Mouse (Mus musculus) CH12.LX (cell line): ENCODE data around the gene Col27a1.

Experiments used
- CHD1 ChIP-seq: IDR thresholded peaks from 2 replicates; pipeline ENCODE4 v1.6.1; 2012; ENCODE audit warnings: low read depth, low read length, improper control_type of control experiment, inconsistent platforms
- CTCF ChIP-seq, 2 experiments: IDR thresholded peaks in 1 of 2; conservative IDR thresholded peaks in 1 of 2; 2 replicates each; pipeline ENCODE4 v1.5.1; 2011 to 2012; ENCODE audit warnings: low read depth in 2 of 2, low read length in 2 of 2, improper control_type of control experiment in 1 of 2, inconsistent platforms in 1 of 2, mild to moderate bottlenecking in 1 of 2, moderate library complexity in 1 of 2
- ELF1 ChIP-seq: IDR thresholded peaks from 2 replicates; pipeline ENCODE4 v1.6.1; 2014; ENCODE audit warnings: low read depth, mild to moderate bottlenecking, inconsistent platforms, low read length, improper control_type of control experiment
- MXI1 ChIP-seq: IDR thresholded peaks from 2 replicates; pipeline ENCODE4 v1.6.1; 2011; ENCODE audit warnings: mild to moderate bottlenecking, low read depth, low read length, improper control_type of control experiment
- SMC3 ChIP-seq: IDR thresholded peaks from 2 replicates; pipeline ENCODE4 v1.6.1; 2011; ENCODE audit warnings: low read depth, low read length, improper control_type of control experiment

- no peak for TF ChIP-seq CTCF (conservative IDR thresholded peaks at IDR 0.05 in 1 of 2, IDR thresholded peaks at IDR 0.05 in 1 of 2; ENCODE audit: low read depth in 2 of 2, low read length in 2 of 2)
- no peak for TF ChIP-seq CHD1
- no peak for TF ChIP-seq ELF1
- no peak for TF ChIP-seq MXI1
- no peak for TF ChIP-seq SMC3
Measured at GRCm38 (mm10) chr4:63275251-63275650, 61.4 kb downstream of the Col27a1 start.
